Mouse (Mus musculus) cerebellum, adult (tissue): Measurements from ENCODE around the gene Uba3.

Experiments
- ATAC-seq: cut with Nextera tagmentation; 2 replicates; pipeline ENCODE4 v1.9.2; 2017; ENCODE audit warnings: mild to moderate bottlenecking, moderate library complexity, mixed read lengths; ENCODE audit not compliant: insufficient number of reproducible peaks, low FRiP score, low TSS enrichment

Gene Uba3

GRCm38 (mm10) chr6:97210962-97211601, 5.6 kb upstream of the Uba3 start:
- no peak; the same call in 1 of the 2 replicates for ATAC-seq

- peak; percentile 79 for ATAC-seq
Measured at GRCm38 (mm10) chr6:97210191-97210961, 4.9 kb upstream of the Uba3 start, which contains the start of gene Arl6ip5. TSS of gene Arl6ip5 (plus strand) at chr6:97210689.

- ATAC-seq = no peak
Measured at GRCm38 (mm10) chr6:97209751-97210150, 4.3 kb upstream of the Uba3 start.

- ATAC-seq = no peak
Measured at GRCm38 (mm10) chr6:97209201-97209600, 3.8 kb upstream of the Uba3 start.

- ATAC-seq = no peak
Measured at GRCm38 (mm10) chr6:97208406-97208805, 3.0 kb upstream of the Uba3 start.

DNA sequence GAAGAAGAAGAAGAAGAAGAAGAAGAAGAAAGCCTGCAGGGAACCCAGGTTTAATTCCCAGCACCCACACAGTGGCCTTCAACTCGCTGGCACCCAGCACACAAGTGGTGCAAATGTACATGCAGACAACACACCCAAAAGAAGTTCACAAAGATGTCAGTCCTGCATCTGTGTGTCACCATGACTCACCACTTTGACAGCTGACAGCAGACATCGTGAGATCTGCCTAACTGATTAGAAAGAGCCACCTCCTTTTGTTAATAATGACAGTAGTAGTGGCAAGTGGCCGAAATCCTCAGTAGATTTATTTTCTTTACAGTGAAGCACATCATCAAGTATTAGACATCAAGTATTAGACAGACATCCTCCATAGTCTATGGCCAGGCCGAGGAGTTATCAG, 1.6 kb upstream of the Uba3 start:
- no peak for ATAC-seq

- peak; percentile 51 for ATAC-seq
Measured at GRCm38 (mm10) chr6:97204952-97205351, 495 bp downstream of the Uba3 start.

DNA sequence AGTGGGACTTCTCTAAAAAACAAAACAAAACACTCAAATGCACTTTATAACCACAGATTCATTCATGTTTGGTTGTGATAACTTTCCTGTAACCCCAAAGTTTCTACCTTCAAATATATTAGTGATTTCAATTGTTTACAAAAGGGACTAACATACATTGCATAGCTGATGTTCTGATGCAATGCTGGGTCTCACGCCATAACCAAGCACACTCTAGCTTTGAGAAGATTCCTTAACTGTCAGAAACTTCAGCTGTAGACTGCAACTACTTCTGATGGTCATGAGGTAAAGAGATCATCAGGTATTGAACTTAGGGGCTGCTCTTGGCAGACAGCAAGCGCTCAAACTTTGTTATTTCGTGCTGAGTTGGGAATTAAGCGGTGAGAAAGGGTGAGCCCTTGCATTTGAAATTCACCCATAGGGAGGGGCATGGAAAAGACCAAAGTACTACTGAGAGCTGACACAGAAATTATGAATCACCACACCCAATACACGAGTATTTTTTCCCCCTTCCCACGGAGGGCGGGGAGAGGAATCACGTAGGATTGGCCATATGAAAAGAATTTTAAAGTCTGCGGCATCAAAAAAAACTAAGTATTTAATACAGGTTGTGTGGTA, 1.1 kb downstream of the Uba3 start:
- ATAC-seq = no peak

DNA sequence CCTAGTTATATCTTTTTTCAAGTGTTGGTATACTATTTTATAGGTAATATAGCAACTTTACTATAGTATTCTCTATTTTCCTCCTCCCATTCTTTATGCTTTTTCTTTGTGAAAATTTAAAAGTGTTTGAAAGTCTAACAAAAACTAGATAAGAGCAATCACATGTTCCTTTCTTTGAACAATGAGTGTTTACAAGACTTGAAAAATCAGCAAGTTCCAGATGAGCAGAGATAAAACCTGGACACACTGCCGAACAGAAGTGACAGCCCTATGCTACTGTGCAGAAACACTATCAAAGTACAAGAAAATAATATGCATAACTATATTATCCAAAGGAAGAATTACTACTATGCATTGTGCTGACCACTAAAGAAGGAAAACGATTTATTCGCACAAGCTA, 3.0 kb downstream of the Uba3 start:
- no peak for ATAC-seq

- no peak for ATAC-seq
Measured at GRCm38 (mm10) chr6:97200437-97200836, 5.0 kb downstream of the Uba3 start.

GRCm38 (mm10) chr6:97179367-97179828, 26.0 kb downstream of the Uba3 start:
- ATAC-seq = peak; percentile 54

DNA sequence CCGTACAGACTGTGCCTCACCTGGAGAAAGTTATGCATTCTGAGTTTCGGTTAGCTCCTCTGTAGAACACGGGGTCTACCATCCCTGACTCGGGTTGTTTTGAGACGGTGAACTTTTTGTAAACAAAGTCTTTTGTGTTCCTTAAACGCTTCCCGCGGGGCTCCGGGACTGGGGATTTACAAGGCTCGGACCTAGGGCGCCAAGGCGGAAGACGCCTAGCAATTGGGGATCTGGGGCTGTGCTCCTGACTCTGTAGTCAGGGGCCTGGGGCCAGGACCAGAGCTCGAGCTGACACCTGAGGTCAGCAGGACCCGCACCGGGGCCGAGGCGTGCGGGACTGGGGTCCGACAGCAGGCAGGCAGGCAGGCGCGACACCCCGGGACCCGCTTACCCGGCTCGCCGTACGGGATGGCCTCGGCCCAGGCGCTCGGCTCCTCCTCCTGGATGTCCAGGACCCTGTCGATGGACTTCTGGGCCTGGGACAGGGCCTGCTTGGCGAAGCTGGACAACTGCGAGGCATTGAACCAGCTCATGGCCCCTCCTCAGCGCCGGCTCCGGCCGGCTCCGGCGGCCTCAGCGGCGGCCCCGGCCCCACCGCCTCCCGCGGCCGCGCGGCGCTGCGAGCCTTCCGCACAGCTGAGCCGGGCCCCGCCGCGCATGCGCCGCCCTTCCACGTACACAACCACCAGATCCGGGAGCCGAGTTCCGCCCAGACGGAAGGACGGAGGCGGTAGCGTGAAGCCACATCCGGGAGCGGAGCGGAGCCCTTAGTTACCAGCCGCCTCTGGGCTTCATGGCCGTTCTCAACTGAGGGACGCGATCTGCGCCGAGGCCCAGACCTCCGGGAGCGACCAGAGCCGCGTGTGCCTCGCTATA, 26.7 kb downstream of the Uba3 start, which contains the start of gene Tmf1:
Tmf1 (minus strand) TSS at position 632 of the 876 bp plus-strand sequence.
- peak; percentile 98 for ATAC-seq

GRCm38 (mm10) chr6:97175716-97176115, 29.7 kb downstream of the Uba3 start:
- no peak for ATAC-seq

DNA sequence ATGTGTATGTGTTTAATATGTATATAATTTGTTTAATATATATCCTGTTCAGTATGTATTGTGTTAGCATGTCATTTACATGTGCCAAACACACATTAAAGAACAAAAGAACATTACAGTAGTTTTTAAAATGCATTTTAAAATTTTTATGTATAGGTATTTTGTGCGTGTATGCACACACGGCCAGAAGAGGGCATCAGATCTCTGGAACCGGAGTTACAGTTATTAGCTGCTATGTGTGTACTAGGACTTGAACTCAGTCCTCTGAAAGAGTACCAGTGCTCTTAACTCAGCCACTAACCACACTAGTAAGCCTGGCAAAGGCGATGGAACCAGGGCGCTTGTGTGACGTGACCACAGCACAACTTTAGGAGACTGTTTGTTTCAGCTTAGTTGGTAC, 55.3 kb downstream of the Uba3 start:
- no peak for ATAC-seq

GRCm38 (mm10) chr6:97149721-97150120, 55.7 kb downstream of the Uba3 start:
- no peak for ATAC-seq

- ATAC-seq = peak; percentile 82
Measured at GRCm38 (mm10) chr6:97148383-97149251, 56.8 kb downstream of the Uba3 start, which contains the start of gene Eogt. TSS of gene Eogt (minus strand) at chr6:97149182.

GRCm38 (mm10) chr6:97147755-97148382, 57.6 kb downstream of the Uba3 start:
- ATAC-seq = no peak; the same call in 1 of the 2 replicates

GRCm38 (mm10) chr6:97145156-97145555, 60.3 kb downstream of the Uba3 start:
- no peak for ATAC-seq

DNA sequence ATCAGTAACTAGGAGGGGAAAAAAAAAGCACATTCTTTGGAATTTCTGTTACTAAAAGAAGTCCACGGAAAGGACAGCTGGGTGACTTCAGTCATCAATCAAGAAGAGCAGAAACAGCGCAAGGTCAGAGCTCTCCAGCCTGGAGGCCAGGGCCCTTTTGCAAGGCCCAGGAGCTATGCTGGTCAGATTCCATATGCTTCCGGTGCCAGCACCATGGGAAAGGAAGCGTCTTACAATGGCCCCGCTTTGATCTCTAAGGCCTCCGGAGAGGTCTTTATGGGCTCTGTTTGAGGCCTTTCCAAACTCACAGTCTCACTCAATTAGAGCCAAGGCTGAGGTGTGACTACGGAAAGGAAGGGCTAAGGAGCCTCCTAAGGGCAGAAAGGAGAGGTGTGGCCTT, 61.1 kb downstream of the Uba3 start:
- no peak for ATAC-seq
